Mouse (Mus musculus): ENCODE measurements around the gene Cfap20.

Gene Cfap20

DNA sequence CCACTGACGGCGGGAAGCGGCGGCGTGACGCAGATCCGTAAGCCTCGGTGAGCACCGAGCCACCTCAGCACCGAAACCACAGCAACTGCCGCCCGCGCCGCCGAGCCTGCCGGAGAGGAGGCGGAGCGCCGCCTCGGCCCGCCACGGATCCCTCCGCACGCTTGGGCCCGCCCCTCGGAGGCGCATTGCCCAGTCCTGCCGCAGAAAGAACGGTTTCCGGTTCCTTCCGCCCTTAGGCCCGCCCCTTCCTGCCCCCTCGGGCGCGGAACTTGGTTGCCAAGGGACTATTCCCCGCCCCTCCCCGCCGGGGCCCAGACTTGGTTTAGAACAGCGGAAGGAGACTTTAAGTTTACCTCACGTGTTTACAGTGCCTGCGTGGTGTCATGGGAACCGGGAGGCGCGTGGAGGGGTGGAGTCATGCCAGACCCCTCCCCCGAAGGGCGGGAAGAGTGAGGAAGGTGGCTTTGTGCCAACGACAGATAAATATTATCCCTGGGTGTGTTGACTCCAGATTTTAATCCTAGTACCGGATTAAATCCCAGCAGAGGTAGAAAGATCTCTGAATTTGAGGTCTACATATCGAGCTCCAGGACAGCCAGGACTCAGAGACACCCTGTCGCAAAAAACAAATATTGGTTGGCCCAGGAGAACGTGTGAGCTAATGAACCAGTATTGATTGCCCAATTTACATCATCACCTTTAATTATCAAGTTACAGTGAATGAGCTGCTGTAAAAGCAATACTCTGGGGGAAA, at the start of gene Cfap20:
Gene Cfap20 (minus strand): TSS at position 184 of the 754 bp plus-strand sequence.
- DNase-seq: peak; percentile 99

DNA sequence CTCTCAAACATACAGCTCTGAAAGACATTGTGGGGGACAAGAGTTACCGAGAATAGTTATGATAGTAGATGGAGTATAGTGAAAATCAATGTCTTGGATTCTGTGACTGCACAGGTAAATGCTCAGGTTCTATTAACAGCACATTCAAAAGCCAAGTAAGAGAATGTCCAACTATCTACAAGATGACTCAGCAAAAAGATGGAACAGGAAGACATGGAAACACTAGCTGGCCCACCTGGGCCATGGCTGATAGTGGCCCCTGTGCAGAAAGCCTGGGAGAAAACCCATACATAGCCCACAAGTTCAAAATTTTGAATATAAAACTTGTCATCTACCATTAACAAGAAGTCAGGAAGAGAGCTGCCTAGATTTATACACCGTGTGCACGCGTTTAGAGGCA, 35.3 kb upstream of the Cfap20 start:
- DNase-seq: no peak

DNA sequence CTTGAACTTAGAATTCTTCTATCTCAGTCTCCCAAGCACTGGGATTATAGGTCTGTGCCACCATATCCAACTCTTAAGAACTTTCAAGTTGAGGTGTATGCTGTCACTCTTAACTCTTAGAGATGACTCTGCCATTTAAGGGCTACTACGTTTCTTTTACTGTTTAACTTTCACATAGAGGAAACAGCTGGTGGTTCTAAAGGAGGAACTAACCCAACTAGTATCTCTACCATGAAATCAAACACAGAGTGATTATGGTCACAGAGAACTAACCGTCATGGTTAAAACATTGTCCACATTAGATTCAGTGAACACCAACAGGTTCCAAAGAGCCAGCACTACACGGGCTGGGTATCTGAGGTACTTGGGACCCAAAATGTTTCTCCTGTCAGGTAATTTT, 34.3 kb upstream of the Cfap20 start:
- no peak for DNase-seq

DNA sequence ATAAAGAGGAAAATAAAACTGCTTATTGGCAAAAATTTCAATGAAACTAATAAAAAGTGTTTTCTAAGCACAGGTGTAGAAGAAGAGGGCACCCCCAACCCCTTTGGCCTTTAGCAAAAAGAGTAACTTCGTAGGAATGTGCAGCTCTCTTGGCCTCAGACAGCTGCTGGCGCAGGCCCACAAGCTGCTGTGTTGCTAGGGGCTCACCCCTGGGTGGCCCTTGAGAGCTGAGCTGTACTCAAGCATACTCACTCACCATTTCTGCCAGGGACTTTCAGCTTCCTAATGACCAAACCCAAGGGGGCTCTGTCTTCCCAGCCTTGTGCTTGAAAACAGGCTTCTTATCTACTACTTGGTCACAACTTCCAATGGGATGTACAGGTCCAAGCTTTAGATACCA, 31.9 kb upstream of the Cfap20 start:
- DNase-seq: no peak

DNA sequence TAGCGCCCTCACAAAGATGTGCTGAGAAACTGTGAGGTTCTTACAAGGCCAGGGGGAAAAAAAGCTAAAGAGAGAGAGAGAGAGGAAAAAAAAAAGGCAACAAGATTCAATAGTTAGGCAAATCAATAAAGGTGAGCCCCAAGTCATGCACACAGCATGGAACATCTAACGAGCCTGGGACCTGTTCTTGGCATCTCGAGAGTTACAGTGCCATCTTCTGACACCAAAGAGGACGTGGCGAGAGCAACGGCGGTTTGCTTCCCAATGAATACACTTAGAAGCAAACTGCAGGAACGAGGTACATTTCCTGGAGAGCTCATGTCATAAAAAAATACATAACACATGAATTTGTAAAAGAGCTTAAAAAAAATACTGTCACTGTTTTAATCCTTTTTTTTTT, 17.8 kb upstream of the Cfap20 start:
- DNase-seq: no peak

DNA sequence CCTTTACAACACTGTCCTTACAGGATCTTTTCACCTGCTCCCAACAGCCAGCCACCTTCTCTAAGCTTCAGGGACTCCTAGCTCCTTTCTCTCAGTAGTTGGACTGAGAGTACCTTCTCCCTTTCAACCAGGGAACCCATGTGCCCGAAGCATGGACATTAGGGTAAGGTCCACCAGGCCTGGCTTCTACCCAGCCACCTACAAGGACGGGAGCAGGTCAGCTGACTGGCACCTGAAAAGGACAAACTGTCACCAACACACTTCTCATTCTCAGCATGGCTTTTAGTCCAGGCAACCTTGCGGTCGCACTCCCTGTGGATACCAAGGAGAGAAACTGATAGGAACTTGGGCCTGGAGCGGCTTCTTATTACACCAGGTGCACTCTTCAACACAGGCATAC, 15.6 kb upstream of the Cfap20 start:
- DNase-seq: no peak

DNA sequence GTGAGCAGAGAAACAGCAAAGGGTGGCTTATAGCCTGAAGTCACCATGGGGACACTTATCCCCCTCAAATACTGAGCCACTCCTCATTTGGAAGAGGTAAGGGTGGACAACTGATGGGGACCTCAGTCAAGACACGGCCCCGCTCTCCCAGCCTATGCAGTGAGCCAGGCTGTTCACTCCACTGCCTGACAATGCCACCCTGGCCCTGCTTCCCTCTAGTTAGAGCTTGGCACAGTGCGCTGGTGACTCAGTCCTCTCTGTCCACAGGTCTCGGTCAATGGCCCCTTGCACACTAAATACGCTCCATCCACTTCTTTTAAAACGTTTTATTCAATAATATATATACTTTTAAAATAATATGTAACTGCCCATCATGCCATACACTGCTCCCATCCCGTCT, 13.0 kb upstream of the Cfap20 start:
- DNase-seq: no peak

DNA sequence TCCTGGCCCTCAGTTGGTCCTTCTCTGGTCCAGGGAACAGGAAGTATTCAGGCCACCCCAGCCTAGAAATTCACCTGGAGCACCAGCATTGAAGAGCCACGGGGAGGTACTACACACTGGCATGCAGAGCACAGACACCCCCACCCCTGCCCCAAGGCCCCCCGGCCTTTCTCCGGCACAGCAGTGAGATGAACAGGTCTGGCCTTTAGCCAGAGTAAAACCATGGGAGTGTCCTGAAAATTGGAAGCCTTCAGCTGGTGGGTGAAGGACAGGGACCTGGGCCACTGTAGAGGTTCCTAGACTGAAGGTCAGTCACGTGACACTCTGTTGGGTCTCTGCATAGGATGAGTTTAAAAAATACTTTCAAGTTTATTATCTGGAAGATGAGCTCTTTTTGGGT, 10.4 kb upstream of the Cfap20 start:
- no peak for DNase-seq

DNA sequence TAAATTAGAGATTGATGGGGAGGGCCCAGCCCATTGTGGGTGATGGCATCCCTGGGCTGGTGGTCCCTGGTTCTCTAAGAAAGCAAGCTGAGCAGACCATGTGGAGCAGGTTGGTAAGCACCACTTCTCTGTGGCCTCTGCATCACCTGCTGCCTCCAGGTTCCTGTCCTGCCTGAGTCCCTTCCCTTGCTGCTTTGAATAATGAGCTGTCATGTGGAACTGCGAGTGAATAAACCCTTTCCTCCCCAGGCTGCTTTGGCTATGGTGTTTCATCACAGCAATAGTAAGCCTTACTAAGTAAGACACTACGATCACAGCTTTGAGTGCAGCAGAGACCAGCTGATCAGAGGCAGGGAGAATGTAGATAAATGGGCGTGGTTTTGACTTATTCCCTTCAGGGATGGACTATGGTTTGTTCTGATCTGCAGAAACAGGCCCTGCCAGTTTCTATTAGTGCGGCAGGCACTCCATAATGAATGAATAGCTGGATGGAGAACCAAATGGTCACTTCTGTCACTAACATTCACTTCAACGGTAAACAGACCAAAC, 6.9 kb upstream of the Cfap20 start:
- DNase-seq: no peak

DNA sequence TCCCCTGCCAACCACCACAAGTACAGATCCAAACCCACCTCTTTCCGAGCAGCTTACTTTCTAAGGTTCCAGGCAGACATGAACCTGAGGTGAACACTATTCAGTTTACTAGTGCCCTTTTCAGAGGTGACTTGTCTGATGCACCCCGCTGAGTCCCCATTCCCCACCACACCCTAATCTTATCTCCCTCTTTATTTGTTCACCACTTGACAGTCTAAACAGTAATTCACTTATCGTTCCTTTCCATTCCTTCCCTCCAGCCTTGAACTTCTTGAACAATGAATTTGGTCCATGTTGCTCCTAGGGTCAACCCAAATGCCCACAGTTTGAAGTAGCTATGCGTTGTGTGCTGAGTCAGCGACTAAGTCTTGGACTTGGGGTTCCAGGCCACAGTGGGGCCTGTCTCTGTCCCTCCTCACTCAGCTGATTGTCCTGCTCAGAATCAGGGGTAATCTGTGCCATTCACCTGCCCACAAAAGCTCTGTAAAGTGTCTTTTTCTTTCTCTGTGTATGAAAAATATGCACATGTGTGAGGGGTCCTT, 5.6 kb upstream of the Cfap20 start:
- DNase-seq: no peak

DNA sequence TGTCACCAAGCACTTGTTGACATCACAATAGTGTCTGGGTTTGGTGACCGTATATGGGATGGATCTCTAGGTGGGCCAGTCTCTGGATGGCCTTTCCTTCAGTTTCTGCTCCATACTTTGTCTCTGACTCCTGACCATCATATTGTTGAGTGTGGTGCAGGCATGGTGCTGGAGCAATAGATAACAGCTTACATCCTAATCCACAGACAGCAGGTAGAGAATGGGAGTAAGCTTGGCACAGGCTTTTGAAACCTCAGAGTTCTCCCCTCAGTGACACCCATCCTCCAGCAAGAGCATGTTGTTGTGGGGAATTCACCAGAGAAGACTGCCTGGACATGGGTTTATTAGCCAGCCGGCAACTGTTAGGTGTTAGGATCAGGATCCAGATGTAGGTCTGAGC, 4.8 kb upstream of the Cfap20 start:
- no peak for DNase-seq

DNA sequence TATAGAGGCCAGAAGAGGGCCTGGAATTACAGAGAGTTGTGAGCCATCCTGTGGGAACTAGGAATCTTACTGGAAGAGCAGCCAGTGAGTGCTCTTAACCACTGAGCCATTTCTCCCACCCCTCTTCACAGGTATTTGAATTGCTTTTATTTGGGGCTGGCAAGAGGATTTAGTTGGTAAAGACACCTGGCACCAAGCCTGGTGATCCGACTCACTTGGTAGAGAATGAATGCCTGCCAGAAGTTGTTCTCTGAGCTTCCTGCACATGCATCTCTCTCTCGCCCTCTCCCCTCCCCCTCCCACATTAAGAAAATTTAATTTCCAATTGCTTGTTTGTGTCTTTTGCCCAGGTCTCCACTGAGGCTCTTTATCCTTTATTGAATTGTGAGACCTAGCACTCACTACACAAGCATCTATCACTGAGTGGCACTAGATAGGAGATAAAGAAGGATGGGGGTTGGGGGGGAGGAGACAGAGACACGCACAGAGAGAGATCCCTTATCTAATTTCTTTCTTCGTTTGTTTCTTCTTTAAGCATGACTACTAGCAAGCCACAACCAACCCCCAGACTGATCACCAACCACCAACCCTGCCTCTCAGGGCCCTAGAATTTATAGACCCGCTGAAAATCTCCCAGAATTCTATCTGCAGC, 2.8 kb upstream of the Cfap20 start:
- no peak for DNase-seq

DNA sequence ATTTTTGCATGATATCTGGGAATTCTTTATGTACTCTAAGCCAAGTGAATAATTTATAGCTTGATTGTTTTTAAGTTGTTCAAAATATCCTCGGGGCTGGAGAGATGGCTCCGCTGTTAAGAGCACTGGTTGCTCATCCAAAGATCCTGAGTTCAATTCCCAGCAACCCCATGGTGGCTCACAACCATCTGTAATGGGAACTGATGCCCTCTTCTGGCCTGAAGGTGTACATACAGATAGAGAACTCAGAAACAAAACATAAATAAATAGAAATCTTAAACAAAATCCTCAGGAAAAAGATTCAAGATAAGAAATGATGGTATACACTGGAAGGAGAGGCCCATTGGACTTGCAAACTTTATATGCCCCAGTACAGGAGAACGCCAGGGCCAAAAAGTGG, 1.3 kb upstream of the Cfap20 start:
- no peak for DNase-seq

DNA sequence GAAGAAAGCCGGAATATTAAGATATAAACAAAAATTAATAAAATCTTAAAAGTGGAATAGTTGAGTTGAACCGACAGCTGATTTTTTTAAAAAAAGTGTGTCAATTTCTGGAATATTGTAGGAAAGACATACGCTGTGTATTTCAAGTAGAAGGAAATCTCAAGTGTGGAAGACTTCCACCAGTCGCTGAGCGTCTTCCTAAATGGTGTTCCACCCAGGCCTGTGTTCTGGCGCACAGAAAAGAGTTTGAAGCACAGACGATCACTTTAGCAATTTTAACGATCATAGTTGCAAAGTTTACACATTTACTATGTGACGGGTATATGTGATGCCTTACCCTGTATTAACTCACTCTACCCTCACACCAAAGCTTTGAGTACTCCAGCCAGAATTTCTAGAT, 802 bp upstream of the Cfap20 start:
- DNase-seq: no peak

DNA sequence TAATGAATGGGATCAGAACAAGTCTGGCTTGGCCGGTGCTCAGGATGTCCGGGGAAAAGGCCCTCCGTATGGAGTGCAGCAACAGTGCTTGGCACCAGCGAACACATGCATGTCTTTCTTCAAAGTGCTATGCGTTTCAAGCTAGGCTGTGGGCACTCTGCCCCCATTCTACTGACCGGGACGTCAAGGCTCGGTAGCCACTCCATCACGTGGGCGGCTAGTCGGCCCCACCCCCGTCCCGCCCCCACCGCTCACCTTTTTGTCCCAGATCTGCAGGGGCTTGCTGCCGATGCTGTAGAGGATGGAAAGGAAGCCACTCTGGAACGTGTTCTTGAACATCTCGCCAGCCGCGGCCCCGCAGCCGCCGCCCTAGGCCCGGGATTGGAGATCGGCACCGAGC, 436 bp downstream of the Cfap20 start:
- peak; percentile 38 for DNase-seq

DNA sequence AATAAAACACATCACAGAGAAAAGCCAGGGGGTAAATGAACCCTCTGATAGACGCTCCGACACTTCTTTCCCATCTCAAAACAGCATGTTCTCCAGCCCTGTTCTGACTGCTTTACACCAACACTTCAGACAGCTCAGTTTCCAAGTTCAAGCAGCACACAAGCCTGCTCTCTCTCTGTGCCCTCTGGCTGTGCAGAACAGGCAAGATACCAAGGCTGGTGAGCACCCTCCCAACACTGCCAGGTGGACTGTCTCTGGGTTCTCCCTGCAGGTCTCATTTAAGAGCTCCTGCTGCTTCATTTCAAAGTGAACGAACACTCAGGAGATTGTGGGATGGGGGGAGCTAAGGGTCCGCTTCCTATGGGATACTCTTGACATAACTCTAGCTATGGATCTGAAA, 1.5 kb downstream of the Cfap20 start:
- DNase-seq: no peak

DNA sequence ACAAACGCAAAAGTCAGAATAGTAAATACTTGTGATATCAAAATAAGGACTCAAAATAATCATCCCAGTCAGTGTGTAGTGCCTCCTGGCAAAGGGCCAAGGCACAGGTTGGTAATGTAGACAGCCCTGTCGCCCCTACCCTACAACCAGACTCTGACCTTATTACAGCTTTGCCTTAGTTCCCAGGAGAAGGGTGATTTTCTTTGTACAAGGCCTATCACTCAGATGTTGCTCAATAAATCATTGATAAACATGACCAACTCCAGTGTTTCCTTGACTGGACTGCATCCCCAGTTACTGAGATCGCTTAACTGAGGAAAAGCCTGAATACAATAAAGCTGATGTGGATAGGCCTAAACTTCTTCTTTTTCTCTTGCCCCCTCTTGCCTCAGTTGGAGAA, 2.2 kb downstream of the Cfap20 start:
- no peak for DNase-seq

DNA sequence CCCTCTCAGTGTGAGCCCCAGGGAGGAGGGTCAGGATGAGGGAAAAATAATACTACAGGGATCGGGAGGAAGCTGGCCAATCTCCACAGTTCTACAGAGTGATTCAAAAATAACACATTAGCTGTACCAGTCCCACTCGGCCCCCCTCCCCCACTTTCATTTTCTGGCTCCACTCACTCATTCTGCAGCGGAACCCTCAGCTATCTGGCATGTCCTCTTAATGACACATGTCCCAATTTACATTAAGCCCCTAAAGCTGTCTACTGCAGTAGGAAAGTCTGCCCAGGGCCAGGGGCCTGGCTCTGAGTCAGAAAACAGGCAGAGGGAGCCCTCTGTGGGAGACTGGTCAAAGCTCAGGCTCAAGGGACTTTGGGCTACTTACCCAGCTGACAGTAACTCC, 4.7 kb downstream of the Cfap20 start:
- DNase-seq: peak; percentile 31

DNA sequence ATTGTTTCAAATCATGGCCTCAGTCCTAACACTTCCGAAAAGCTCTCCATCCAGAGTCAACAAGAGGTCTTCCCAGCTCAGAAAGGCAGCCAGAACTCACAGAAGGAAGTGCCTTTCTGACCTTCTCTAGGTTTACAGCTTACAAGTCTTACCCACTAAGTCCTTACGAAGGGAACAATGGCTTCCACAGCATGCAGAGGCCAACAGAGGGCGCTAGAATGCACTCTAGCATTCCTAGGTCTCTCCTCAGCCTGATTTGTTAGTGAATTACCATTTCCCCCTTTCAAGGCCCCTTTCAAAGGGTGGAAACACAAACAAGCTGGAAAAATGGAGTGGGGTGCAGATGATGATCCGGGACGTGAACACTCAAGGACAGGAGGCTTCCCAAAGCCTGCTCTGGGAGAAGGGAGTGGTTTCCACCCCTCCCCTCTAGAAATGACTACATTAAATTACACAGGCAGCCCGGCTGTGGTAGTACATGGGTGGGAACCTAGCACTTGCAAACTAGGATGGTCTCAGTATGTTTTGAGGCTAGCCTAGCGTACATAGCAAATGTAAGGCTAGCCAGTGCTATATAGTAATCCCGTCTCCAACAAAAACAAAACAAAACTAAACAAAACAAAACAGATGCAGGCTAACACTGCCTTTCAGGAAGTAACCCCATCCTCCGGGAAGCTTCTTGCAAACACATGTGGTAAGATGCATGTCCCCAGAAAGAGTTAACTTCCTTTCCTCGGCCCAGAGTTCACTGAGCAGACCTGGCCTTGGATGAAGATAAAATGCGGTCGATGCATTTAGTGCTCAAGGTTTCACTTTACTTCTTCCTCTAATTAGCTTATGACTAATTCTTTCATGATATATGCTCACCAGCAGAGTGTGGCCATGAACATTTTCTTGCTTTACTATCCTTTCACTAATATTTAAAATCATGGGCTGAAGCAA, 6.8 kb downstream of the Cfap20 start:
- peak; percentile 55 for DNase-seq

DNA sequence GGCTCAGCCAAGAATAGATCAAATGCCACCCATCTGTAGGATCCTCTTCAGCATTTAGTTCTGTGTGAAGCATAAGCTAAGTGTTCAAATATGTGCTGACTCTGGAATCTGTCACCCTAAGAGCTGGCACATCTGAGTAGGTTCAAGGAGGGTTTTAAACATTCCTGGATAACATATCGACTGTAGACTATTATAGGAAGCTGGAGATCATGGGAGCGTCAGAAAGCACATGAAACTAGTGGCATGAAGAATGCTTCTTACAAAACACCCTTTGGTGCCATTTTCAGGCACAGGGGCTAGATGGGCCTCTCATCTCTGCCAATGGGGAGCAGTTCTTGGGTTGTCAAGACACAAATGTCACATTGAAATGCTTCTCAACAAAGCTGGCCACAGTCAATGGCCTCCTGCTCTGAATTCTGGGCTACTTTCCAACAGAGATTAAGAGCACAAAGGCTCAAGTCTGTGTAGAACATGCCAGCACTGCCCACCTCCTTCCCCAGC, 7.8 kb downstream of the Cfap20 start:
- peak; percentile 26 for DNase-seq

DNA sequence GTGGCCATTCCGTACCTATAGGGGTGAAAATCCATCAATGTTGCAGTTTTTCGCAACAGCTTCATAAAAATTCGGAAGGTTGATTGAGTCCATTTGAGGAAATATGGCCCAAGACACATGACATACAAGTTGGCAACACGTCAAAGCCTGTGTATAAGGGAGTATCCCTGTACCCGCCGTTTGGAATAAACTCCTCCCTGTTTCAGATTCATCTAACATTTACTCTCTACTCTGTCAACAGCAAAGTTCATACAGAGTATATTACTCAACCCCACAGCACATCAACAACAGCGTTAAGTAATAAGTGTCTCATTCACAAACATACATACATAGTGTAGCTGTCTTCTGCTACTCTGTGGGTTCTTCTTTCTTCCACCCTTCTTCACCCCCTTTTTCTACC, 10.0 kb downstream of the Cfap20 start:
- DNase-seq: no peak

DNA sequence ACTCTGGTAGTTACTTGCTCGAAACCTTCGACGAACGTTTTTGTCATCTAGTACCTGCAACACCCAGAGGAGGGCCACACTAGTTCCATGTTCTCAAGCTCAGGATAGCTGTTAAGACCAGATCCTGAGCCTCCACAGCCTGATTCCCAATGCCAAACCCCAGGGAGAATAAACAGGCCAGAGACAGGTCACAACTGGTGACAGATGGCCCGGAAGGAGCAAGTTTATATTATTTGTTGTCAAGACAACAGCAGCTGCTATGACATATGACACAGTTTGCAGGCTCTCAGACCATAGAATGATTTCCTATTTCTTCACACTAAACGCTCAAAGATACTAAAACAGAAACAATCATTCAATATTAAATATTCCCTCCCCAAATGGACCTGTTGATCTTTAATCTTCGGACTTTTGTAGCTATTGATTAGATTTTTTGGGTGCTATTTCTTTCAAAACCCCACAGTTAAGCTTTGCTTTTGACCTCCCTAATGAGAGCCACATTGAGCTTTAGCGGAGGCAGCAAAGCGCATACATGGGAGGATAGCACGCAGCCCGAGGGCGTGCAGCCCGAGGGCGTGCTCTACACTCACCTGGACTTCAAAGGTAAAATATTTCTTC, 12.4 kb downstream of the Cfap20 start:
- no peak for DNase-seq

Data from right cerebral cortex, adult 18-20 months (tissue).